Mouse (Mus musculus): ENCODE data around the gene Cdh15.

GRCm38 (mm10) chr8:122814608-122815007 lies 33.2 kb upstream of the Cdh15 start:
- TF ChIP-seq CTCF (IDR thresholded peaks at IDR 0.05): no peak
- TF ChIP-seq EP300 (IDR thresholded peaks at IDR 0.05): no peak

Data from lung, postnatal 0 days (tissue).